Mouse (Mus musculus) lung, embryonic 16.5 days (tissue): ENCODE measurements around the gene Myl3. TPM values are rescaled to one million over a fixed set of nuclear protein-coding genes. Genes with fewer than 3 reads are reported as not detected.

Experiments
- ATAC-seq: fragments of 200-750 bp; cut with Nextera tagmentation; 2 replicates; pipeline ENCODE4 v1.8.0; 2017; ENCODE audit warnings: low read depth, mild to moderate bottlenecking, moderate library complexity
- H3K27ac ChIP-seq: fragments of 300-500 bp; sonication (generic); 2 replicates; pipeline ENCODE4 v1.5.1; 2014; ENCODE audit warnings: mild to moderate bottlenecking, control low read depth, low read length
- H3K27me3 ChIP-seq: fragments of 300-500 bp; sonication (generic); 2 replicates; pipeline ENCODE4 v1.6.1; 2014; ENCODE audit warnings: low read depth, low read length, mixed read lengths; ENCODE audit not compliant: control insufficient read depth, insufficient read depth
- H3K36me3 ChIP-seq: fragments of 300-500 bp; sonication (generic); 2 replicates; pipeline ENCODE4 v1.6.1; 2014; ENCODE audit warnings: low read length; ENCODE audit not compliant: control insufficient read depth, insufficient read depth
- H3K4me1 ChIP-seq: fragments of 300-500 bp; sonication (generic); replicated peaks from 2 replicates; pipeline ENCODE4 v1.6.1; 2014; ENCODE audit warnings: low read length, mixed read lengths; ENCODE audit not compliant: control insufficient read depth, insufficient read depth
- H3K4me2 ChIP-seq: fragments of 300-500 bp; sonication (generic); 2 replicates; pipeline ENCODE4 v1.6.1; 2014; ENCODE audit warnings: low read depth, low read length, control low read depth
- H3K4me3 ChIP-seq: fragments of 300-500 bp; sonication (generic); 2 replicates; pipeline ENCODE4 v1.5.1; 2014; ENCODE audit warnings: mild to moderate bottlenecking, low read length, control low read depth
- H3K9ac ChIP-seq: fragments of 300-500 bp; sonication (generic); 2 replicates; pipeline ENCODE4 v1.6.1; 2014; ENCODE audit warnings: low read length, control low read depth
- H3K9me3 ChIP-seq: fragments of 300-500 bp; sonication (generic); 2 replicates; pipeline ENCODE4 v1.6.1; 2016; ENCODE audit warnings: low read length; ENCODE audit not compliant: control insufficient read depth
- WGBS: fragments of 180-500 bp; shearing (Covaris S2); extraction: QIAGEN DNeasy Blood & Tissue Kit; methylation state at CpG from one replicate; pipeline ENCODE4 v1.1.7; 2014; 5-methylcytosine and 5-hydroxymethylcytosine counted together
- polyA plus RNA-seq: library from polyadenylated mRNA; unstranded; fragments of >200 nt; fragmentation: Nextera tagmentation; extraction: Ambion mirVana; gene quantifications from 2 replicates; pipeline ENCODE4 v1.2.1, GENCODE M21; 2015

Gene Myl3
- polyA plus RNA-seq, 1 experiment from 2014 or later: 10.6 TPM

DNA sequence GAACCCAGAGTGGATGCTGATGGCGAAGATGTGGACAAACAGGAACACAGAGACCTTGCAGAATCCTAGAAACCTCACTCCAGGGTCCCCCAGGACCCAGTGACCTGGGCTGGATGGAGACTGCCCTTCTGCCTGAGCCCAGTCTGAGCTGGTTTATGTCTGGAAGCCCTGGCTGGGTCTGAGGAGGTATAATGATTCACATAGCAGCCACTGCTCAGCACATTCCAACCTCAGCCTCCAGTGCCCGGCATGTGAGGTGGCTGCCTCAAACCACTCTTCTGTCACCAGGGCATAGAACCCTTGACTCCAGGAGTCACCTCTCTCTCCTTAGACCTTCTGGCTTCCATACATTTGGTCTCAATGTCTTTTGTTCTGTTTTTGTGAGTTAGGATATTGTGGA lies 6.8 kb downstream of the Myl3 start:
- H3K4me1 ChIP-seq: peaks cover 8% of the 10 kb centered on the region
- no peak overlapping the region for H3K9ac ChIP-seq
- 48% methylated on average over 2 of the region's 2 CpGs for WGBS
- no peak overlapping the region for H3K4me3 ChIP-seq
- H3K4me2 ChIP-seq: no peak overlapping the region
- H3K27ac ChIP-seq: no peak overlapping the region
- ATAC-seq: no peak
- H3K36me3 ChIP-seq: no peaks in the 10 kb centered on the region
- no peaks in the 10 kb centered on the region for H3K9me3 ChIP-seq
- H3K27me3 ChIP-seq: peaks cover 8% of the 10 kb centered on the region

DNA sequence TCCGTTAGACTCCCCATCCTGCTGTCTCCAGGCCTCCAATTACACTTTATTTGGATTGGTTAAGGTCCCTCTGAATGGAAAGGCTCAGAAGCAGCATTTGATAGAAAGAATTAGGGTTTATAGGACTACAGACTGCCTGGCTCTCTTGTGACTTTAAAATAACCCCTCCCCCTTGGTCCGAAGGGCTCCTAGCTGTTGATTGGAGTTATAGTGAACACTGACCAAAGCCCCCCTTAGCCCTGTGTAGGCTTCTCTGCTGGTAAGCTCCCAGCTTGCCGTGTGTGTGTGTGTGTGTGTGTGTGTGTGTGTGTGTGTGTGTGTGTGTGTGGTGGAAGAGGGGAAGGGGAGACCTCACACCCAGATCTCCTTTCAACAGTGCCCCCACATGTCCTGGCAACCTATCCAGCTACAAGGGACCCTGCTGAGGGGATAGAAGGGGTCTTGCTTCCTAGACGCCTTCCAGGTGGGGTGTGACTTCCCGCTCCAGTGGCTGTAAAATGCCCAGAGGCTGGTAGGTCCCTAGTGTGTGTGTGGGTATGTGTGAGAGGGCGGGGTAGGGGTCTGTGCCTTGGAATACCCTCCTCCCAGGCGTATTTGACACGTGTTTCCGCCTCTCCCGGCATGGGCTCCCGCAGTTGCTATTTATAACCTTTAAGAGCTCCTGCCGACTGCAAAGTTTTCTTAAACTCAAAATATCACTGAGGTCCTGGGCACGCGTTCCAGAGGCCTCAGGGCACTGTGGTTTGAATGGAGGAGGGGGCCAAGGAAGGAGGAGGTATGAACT lies 8.9 kb downstream of the Myl3 start:
- H3K9ac ChIP-seq: peak overlapping the region; percentile 36; the same call in 1 of the 2 replicates
- no peaks in the 10 kb centered on the region for H3K27me3 ChIP-seq
- H3K36me3 ChIP-seq: no peaks in the 10 kb centered on the region
- H3K4me3 ChIP-seq: no peak overlapping the region
- no peak overlapping the region for H3K4me2 ChIP-seq
- H3K27ac ChIP-seq: peak overlapping the region; percentile 41; the same call in 1 of the 2 replicates
- H3K4me1 ChIP-seq: peaks cover 8% of the 10 kb centered on the region
- WGBS: 26% methylated on average over 14 of the region's 14 CpGs
- H3K9me3 ChIP-seq: no peaks in the 10 kb centered on the region
- peak; percentile 70 for ATAC-seq

DNA sequence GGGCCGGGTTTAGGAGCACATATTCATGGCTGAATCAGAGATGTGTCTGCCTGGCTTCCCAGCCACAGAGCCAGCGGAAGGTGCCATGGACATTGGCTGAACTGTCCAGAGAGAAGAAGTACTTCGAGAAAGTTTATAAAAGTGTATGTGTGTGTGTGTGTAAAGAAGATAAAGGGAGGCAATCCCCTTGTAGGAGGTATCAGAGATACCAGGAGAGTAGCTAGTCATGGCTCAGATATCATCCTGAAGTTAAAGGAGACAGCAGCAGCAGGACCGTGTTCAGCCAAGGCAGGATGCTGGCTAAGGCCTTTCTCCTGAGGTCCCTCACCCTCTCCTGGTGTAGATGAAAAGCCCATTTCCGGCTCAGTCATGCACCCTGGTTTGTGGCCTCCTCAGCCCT lies 9.8 kb downstream of the Myl3 start:
- Histone ChIP-seq H3K9me3 (no peaks in the 10 kb centered on the region), H3K27ac (peak overlapping the region; percentile 41; the same call in 1 of the 2 replicates), H3K4me1 (peaks cover 8% of the 10 kb centered on the region), H3K4me2 (no peak overlapping the region), H3K27me3 (no peaks in the 10 kb centered on the region), H3K4me3 (no peak overlapping the region), H3K9ac (peak overlapping the region; percentile 36; the same call in 1 of the 2 replicates), H3K36me3 (no peaks in the 10 kb centered on the region)
- ATAC-seq: no peak
- WGBS: 69% methylated on average over 5 of the region's 5 CpGs

DNA sequence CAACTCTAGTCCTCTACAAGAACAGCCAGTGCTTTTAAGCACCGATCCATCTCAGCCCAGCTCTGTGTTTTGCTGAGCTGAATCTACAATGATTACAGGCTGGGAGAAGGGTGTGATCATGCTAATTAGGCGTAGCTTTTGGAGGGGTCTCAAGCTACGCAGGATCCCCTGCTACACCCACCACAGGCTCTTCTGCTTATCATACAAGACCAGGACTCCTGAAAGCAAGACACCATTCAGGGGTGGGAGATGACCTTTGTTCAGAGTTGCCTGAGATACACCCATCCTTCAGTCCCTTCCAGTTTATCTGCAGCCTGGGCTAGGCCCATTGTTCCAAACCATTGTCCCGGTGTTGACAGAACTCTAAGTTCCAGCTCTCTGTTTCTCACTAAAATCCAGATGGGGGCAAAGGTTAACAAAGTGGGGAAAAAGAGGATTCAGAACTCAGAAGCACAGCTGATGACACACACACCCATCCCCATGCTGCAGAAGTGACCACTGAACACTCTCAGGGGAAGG lies 11.3 kb downstream of the Myl3 start:
- Histone ChIP-seq H3K27me3 (no peaks in the 10 kb centered on the region), H3K4me3 (no peak overlapping the region), H3K27ac (no peak overlapping the region), H3K9me3 (no peaks in the 10 kb centered on the region), H3K4me1 (peaks cover 8% of the 10 kb centered on the region), H3K36me3 (no peaks in the 10 kb centered on the region), H3K9ac (no peak overlapping the region), H3K4me2 (no peak overlapping the region)
- WGBS: 79% methylated on average over 4 of the region's 4 CpGs
- ATAC-seq: no peak

DNA sequence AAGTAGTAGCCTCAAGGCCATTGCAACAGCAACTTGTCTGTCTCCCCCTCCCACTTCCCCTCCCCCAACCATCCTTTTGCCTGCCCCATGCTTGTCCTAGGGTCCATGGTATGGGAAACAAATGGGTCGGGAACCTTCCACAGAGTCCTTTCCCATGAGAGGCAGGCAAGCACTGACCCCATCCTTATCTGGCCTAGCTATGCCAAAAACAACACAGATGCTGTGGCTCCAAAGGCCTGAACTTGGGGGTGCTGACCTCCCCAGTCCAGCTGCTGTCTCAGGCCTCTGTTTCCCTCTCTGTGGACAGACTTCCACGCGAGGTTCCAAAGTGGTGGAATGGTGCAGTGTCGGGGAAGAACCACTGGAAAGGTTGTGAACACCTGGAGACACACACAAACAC lies 12.1 kb downstream of the Myl3 start:
- Histone ChIP-seq H3K27me3 (no peaks in the 10 kb centered on the region), H3K36me3 (no peaks in the 10 kb centered on the region), H3K4me1 (peaks cover 12% of the 10 kb centered on the region), H3K4me3 (no peak overlapping the region), H3K9me3 (no peaks in the 10 kb centered on the region), H3K9ac (no peak overlapping the region), H3K27ac (no peak overlapping the region), H3K4me2 (no peak overlapping the region)
- no peak for ATAC-seq
- 64% methylated on average over 4 of the region's 4 CpGs for WGBS

DNA sequence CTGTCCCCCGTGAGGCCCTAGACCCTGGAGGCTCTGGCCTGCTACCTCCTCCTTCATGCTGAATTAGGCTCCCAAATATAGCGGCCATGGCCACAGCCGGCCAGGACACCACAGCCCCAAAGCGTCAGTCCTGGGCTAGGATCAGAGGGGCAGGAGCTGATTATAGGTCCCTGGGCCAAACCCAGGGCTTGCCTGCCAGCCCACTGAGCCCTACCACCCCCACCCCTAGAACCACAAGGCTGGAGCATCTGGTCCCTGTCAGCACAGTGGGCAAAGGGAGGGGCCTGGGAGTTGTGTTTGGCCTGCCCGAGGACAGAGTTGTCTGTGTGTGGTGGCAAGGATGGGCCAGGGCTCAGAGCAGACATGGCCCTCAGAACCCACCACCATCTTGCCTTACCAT lies 16.2 kb downstream of the Myl3 start:
- Histone ChIP-seq H3K27me3 (no peaks in the 10 kb centered on the region), H3K27ac (no peak overlapping the region), H3K4me3 (no peak overlapping the region), H3K4me2 (no peak overlapping the region), H3K4me1 (peaks cover 20% of the 10 kb centered on the region), H3K9me3 (no peaks in the 10 kb centered on the region), H3K36me3 (no peaks in the 10 kb centered on the region), H3K9ac (no peak overlapping the region)
- ATAC-seq: no peak
- 81% methylated on average over 5 of the region's 5 CpGs for WGBS

DNA sequence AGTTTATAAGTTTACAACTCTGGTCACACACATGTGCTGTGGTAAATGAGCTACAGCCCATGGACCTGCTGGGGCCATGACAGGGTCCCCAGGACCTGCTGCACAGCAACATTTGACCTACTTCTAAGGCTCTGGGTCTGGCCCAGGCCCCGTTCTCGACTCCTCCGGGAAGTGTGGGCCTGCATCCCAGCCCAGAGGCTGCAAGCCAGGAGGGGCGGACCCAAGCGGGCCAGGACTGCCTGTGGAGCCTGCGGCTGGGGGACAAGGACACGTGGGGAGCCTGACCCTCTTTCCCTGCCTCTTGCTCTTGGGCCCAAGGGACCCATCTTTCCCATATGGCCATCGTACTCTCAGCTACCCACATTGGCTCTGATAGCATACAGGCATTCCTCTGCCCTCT lies 16.9 kb downstream of the Myl3 start:
- H3K4me2 ChIP-seq: no peak overlapping the region
- H3K4me1 ChIP-seq: peaks cover 27% of the 10 kb centered on the region
- 50% methylated on average over 8 of the region's 8 CpGs for WGBS
- H3K27ac ChIP-seq: no peak overlapping the region
- no peak overlapping the region for H3K4me3 ChIP-seq
- ATAC-seq: peak; percentile 64
- 0 out of 2 replicates have a peak overlapping the region, but pooled peaks have one; percentile 25 for H3K9ac ChIP-seq
- no peaks in the 10 kb centered on the region for H3K9me3 ChIP-seq
- H3K27me3 ChIP-seq: no peaks in the 10 kb centered on the region
- H3K36me3 ChIP-seq: no peaks in the 10 kb centered on the region

DNA sequence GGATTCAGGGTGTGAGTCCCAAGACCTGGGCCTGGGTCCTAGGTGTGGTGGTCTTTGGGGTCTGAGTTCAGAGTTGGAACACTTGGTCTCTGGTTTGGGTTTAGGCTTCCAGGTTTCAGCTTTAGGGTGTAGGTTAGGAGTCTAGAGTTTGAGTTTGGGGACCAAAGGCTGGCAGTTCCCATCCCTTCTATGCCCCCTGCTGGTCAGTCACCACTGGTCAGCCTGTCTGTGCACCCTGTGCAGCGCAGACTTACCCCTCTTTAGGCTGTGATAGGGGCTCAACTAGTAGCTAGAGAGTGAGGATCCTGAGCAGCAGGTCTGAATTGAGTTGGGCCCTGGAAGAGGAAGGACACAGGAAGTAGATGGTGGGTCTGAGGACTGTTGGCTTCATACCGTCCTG lies 17.6 kb downstream of the Myl3 start:
- Histone ChIP-seq H3K9ac (no peak overlapping the region), H3K4me1 (peaks cover 27% of the 10 kb centered on the region), H3K36me3 (no peaks in the 10 kb centered on the region), H3K9me3 (no peaks in the 10 kb centered on the region), H3K27me3 (no peaks in the 10 kb centered on the region), H3K4me3 (no peak overlapping the region), H3K4me2 (no peak overlapping the region), H3K27ac (0 out of 2 replicates have a peak overlapping the region, but pooled peaks have one; percentile 0)
- 43% methylated on average over 2 of the region's 2 CpGs for WGBS
- ATAC-seq: peak; percentile 50

DNA sequence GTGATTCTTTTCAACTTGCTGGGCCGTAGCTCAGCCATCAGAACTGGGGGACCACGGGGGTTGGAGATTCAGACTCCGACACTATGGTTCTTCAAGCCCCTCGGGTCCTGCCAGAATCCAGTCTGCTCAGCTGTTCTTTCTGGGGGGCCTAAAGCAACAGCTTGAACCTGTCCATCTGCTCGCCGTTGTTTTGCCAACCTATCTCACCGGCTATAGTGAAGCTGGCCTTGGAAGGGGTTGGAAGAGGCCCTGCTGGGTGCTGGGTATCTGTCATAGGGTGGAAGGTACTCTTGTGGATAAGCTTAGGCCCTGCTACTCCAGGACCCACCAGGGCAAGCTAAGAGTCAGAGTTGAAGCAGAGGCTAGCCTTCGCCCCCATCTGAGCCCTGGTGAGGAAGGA lies 19.2 kb downstream of the Myl3 start:
- H3K4me1 ChIP-seq: peaks cover 27% of the 10 kb centered on the region
- no peak overlapping the region for H3K4me3 ChIP-seq
- no peak for ATAC-seq
- peak overlapping the region; percentile 48; the same call in 1 of the 2 replicates for H3K27ac ChIP-seq
- WGBS: 71% methylated on average over 8 of the region's 8 CpGs
- H3K27me3 ChIP-seq: no peaks in the 10 kb centered on the region
- H3K9me3 ChIP-seq: no peaks in the 10 kb centered on the region
- H3K9ac ChIP-seq: no peak overlapping the region
- no peaks in the 10 kb centered on the region for H3K36me3 ChIP-seq
- no peak overlapping the region for H3K4me2 ChIP-seq
